Mouse (Mus musculus): ENCODE data around the gene Tmed8. TPM values are rescaled to one million over a fixed set of nuclear protein-coding genes. Genes with fewer than 3 reads are reported as not detected.

Tmed8 gene
- total and polyA plus RNA-seq, 3 experiments, result 2.2 to 32.5 (median 21.6) TPM

DNA sequence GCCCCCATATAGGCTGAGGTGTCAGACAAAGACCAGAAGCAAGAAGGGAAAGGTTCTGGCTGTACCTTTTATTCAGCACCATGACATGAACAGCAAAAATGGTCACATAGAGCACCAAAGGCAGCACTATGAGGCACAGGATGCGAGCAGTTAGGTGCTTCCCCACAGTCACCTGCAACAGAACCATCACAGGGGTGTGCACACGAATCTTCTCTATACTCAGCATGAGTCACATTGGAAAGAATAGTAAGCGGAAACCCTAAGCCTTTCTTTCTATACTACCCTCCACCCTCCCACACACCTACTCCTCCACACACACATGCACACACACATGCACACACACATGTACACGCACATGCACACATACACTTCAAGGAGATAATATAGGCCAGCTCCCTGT lies 70.0 kb downstream of the Tmed8 start:
- no peak for TF ChIP-seq TAL1 (conservative IDR thresholded peaks at IDR 0.05; ENCODE audit: low read depth, low read length)
- TF ChIP-seq GATA1 (IDR thresholded peaks at IDR 0.05; ENCODE audit: borderline replicate concordance, low read length), result no peak
- no peak for TF ChIP-seq CTCF (IDR thresholded peaks at IDR 0.05; ENCODE audit: low read depth, low read length)
- TF ChIP-seq GATA2 (IDR thresholded peaks at IDR 0.05; ENCODE audit: borderline replicate concordance, low read depth, low read length), result no peak
- TF ChIP-seq POLR2AphosphoS5 (IDR thresholded peaks at IDR 0.05; ENCODE audit: insufficient replicate concordance, low read depth, low read length), result no peak
- DNase-seq (ENCODE audit: low spot score), result no peak
- Histone ChIP-seq H3K36me3 (replicated peaks) (peaks cover 74% of the 10 kb centered on the region), H3K27me3 (ENCODE audit: insufficient read depth, low read length) (no peaks in the 10 kb centered on the region), H3K9me3 (replicated peaks) (no peaks in the 10 kb centered on the region), H3K4me1 (ENCODE audit: insufficient read depth, low read depth, low read length) (no peaks in the 10 kb centered on the region), H3K4me3 (ENCODE audit: low read depth, low read length) (no peak overlapping the region)
- ATAC-seq (ENCODE audit: extremely low read depth, insufficient number of reproducible peaks, low FRiP score, poor library complexity, severe bottlenecking), result no peak

DNA sequence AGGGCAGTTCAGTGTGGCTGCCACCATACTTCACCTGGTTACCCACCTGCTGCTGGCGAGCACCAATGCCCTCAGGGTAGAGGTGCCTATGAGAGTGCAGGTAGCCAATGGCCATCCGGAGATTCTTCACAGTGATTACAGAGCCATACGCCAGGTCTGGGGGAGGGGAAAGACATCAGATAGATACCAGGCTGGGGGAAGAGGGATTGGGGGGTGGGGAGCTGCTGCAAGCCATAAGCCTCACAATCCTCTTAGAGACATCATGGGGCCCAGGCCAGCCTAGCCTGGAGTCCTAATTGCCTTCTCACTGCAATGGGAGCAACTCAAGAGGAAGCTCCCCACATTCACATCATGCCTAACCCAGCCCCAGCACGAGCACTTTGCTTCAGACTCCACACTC lies 73.0 kb downstream of the Tmed8 start:
- no peak overlapping the region for H3K4me3 ChIP-seq (ENCODE audit: low read depth, low read length)
- TF ChIP-seq GATA1 (IDR thresholded peaks at IDR 0.05; ENCODE audit: borderline replicate concordance, low read length) (no peak), TAL1 (conservative IDR thresholded peaks at IDR 0.05; ENCODE audit: low read depth, low read length) (no peak), GATA2 (IDR thresholded peaks at IDR 0.05; ENCODE audit: borderline replicate concordance, low read depth, low read length) (no peak), POLR2AphosphoS5 (IDR thresholded peaks at IDR 0.05; ENCODE audit: insufficient replicate concordance, low read depth, low read length) (no peak), CTCF (IDR thresholded peaks at IDR 0.05; ENCODE audit: low read depth, low read length) (no peak)
- H3K27me3 ChIP-seq (ENCODE audit: insufficient read depth, low read length), result no peaks in the 10 kb centered on the region
- no peaks in the 10 kb centered on the region for H3K9me3 ChIP-seq (replicated peaks)
- DNase-seq (ENCODE audit: low spot score), result no peak
- H3K4me1 ChIP-seq (ENCODE audit: insufficient read depth, low read depth, low read length), result peaks cover 5% of the 10 kb centered on the region
- peaks cover 77% of the 10 kb centered on the region for H3K36me3 ChIP-seq (replicated peaks)
- no peak for ATAC-seq (ENCODE audit: extremely low read depth, insufficient number of reproducible peaks, low FRiP score, poor library complexity, severe bottlenecking)

DNA sequence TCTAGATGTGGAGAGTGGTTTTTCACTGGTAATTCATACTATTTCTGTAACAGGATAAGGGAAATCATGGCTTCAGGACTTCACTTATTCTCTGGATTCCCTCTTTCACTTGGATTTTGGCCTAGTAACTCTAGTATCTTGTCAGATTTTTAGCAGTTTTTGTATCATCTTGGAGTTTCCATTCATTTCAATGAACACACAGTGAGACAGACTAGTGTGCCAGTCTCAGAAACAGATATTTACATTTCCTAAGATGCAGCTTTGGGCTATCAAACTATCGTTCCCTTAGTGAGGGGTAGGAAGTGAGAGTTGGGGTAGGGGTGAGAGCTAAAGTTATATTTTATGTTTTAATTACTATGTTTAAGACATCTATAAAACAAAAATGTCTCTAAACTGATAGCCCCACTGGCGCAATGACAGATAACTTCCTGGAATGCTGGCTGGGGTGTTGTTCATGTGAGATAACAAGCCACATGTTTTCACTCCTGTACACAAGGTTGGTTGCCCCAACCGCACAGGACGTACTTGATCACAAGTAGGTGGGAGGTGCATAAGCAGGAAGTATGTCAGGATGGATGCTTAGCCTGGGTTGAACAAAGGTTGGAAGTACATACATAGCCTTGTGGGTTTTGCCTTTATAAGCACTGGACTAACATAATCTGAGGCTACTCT lies 78.2 kb downstream of the Tmed8 start:
- Histone ChIP-seq H3K9me3 (replicated peaks) (no peaks in the 10 kb centered on the region), H3K4me3 (ENCODE audit: low read depth, low read length) (no peak overlapping the region), H3K4me1 (ENCODE audit: insufficient read depth, low read depth, low read length) (peaks cover 7% of the 10 kb centered on the region), H3K27me3 (ENCODE audit: insufficient read depth, low read length) (no peaks in the 10 kb centered on the region), H3K36me3 (replicated peaks) (peaks cover 63% of the 10 kb centered on the region)
- DNase-seq (ENCODE audit: low spot score), result no peak
- ATAC-seq (ENCODE audit: extremely low read depth, insufficient number of reproducible peaks, low FRiP score, poor library complexity, severe bottlenecking), result peak; percentile 86
- no peak for TF ChIP-seq GATA2 (IDR thresholded peaks at IDR 0.05; ENCODE audit: borderline replicate concordance, low read depth, low read length)
- peak; percentile 44 for TF ChIP-seq TAL1 (conservative IDR thresholded peaks at IDR 0.05; ENCODE audit: low read depth, low read length)
- TF ChIP-seq GATA1 (IDR thresholded peaks at IDR 0.05; ENCODE audit: borderline replicate concordance, low read length), result no peak

Other genes starting within 250 kb of the Tmed8 start
- not detected in 2 replicates for gene Zdhhc22, start 210.0 kb downstream of the Tmed8 start, total RNA-seq (2014; fragmentation: Nextera tagmentation)
- gene Zdhhc22, start 210.0 kb downstream of the Tmed8 start, total RNA-seq (2017), result 0.06 and 0.11 TPM in 2 replicates
- not detected in 2 replicates for gene Zdhhc22, start 210.0 kb downstream of the Tmed8 start, polyA plus RNA-seq (2012)
- gene Tmem63c, start 179.1 kb downstream of the Tmed8 start, total RNA-seq (2014; fragmentation: Nextera tagmentation), result not detected in 2 replicates
- gene Tmem63c, start 179.1 kb downstream of the Tmed8 start, total RNA-seq (2017), result not detected in 2 replicates
- not detected in 2 replicates for gene Tmem63c, start 179.1 kb downstream of the Tmed8 start, polyA plus RNA-seq (2012)
- not detected in 2 replicates for gene Ngb, start 97.9 kb downstream of the Tmed8 start, total RNA-seq (2014; fragmentation: Nextera tagmentation)
- 0.23 and 0.49 TPM in 2 replicates for gene Ngb, start 97.9 kb downstream of the Tmed8 start, total RNA-seq (2017)
- not detected in 2 replicates for gene Ngb, start 97.9 kb downstream of the Tmed8 start, polyA plus RNA-seq (2012)
- gene Gstz1, start 53.3 kb downstream of the Tmed8 start, total RNA-seq (2014; fragmentation: Nextera tagmentation), result 71.9 and 80.9 TPM in 2 replicates
- gene Gstz1, start 53.3 kb downstream of the Tmed8 start, total RNA-seq (2017), result 51.5 and 54.2 TPM in 2 replicates
- gene Gstz1, start 53.3 kb downstream of the Tmed8 start, polyA plus RNA-seq (2012), result 6.6 and 7.2 TPM in 2 replicates
- gene Pomt2, start 52.5 kb downstream of the Tmed8 start, total RNA-seq (2014; fragmentation: Nextera tagmentation), result 12.7 and 14.0 TPM in 2 replicates
- 10.6 and 11.9 TPM in 2 replicates for gene Pomt2, start 52.5 kb downstream of the Tmed8 start, total RNA-seq (2017)
- 5.0 and 5.3 TPM in 2 replicates for gene Pomt2, start 52.5 kb downstream of the Tmed8 start, polyA plus RNA-seq (2012)
- 2.8 and 3.2 TPM in 2 replicates for gene Samd15, start 731 bp downstream of the Tmed8 start, total RNA-seq (2014; fragmentation: Nextera tagmentation)
- 1.5 and 2.3 TPM in 2 replicates for gene Samd15, start 731 bp downstream of the Tmed8 start, total RNA-seq (2017)
- gene Samd15, start 731 bp downstream of the Tmed8 start, polyA plus RNA-seq (2012), result 0.21 TPM in 1 of 2 replicates, not detected in the other
- 0.75 TPM in 1 of 2 replicates, not detected in the other for gene Noxred1, start 38.3 kb upstream of the Tmed8 start, total RNA-seq (2014; fragmentation: Nextera tagmentation)
- gene Noxred1, start 38.3 kb upstream of the Tmed8 start, total RNA-seq (2017), result 0.11 and 0.58 TPM in 2 replicates
- gene Noxred1, start 38.3 kb upstream of the Tmed8 start, polyA plus RNA-seq (2012), result not detected in 2 replicates
- gene Vipas39, start 65.8 kb upstream of the Tmed8 start, total RNA-seq (2014; fragmentation: Nextera tagmentation), result 31.6 and 36.4 TPM in 2 replicates
- 42.4 and 43.1 TPM in 2 replicates for gene Vipas39, start 65.8 kb upstream of the Tmed8 start, total RNA-seq (2017)
- gene Vipas39, start 65.8 kb upstream of the Tmed8 start, polyA plus RNA-seq (2012), result 1.2 and 1.3 TPM in 2 replicates
- gene Ahsa1, start 66.0 kb upstream of the Tmed8 start, total RNA-seq (2014; fragmentation: Nextera tagmentation), result 117 and 144 TPM in 2 replicates
- gene Ahsa1, start 66.0 kb upstream of the Tmed8 start, total RNA-seq (2017), result 400 and 401 TPM in 2 replicates
- gene Ahsa1, start 66.0 kb upstream of the Tmed8 start, polyA plus RNA-seq (2012), result 207 and 209 TPM in 2 replicates
- not detected in 2 replicates for gene Ism2, start 99.3 kb upstream of the Tmed8 start, total RNA-seq (2014; fragmentation: Nextera tagmentation)
- 0.05 TPM in 1 of 2 replicates, not detected in the other for gene Ism2, start 99.3 kb upstream of the Tmed8 start, total RNA-seq (2017)
- not detected in 2 replicates for gene Ism2, start 99.3 kb upstream of the Tmed8 start, polyA plus RNA-seq (2012)
- gene Sptlc2, start 187.9 kb upstream of the Tmed8 start, total RNA-seq (2014; fragmentation: Nextera tagmentation), result 111 and 123 TPM in 2 replicates
- gene Sptlc2, start 187.9 kb upstream of the Tmed8 start, total RNA-seq (2017), result 197 and 212 TPM in 2 replicates
- 50.5 and 52.7 TPM in 2 replicates for gene Sptlc2, start 187.9 kb upstream of the Tmed8 start, polyA plus RNA-seq (2012)
- gene Slirp, start 243.4 kb upstream of the Tmed8 start, total RNA-seq (2014; fragmentation: Nextera tagmentation), result 62.5 and 68.0 TPM in 2 replicates
- gene Slirp, start 243.4 kb upstream of the Tmed8 start, total RNA-seq (2017), result 149 and 153 TPM in 2 replicates
- gene Slirp, start 243.4 kb upstream of the Tmed8 start, polyA plus RNA-seq (2012), result 4.6 and 7.3 TPM in 2 replicates
- gene Alkbh1, start 243.6 kb upstream of the Tmed8 start, total RNA-seq (2014; fragmentation: Nextera tagmentation), result 163 and 180 TPM in 2 replicates
- 104 and 106 TPM in 2 replicates for gene Alkbh1, start 243.6 kb upstream of the Tmed8 start, total RNA-seq (2017)
- gene Alkbh1, start 243.6 kb upstream of the Tmed8 start, polyA plus RNA-seq (2012), result 36.6 and 41.3 TPM in 2 replicates

All from G1E (cell line).